Mouse (Mus musculus): Measurements from ENCODE around the gene Dip2b. TPM values are rescaled to one million over a fixed set of nuclear protein-coding genes. Genes with fewer than 3 reads are reported as not detected.

Dip2b gene
- polyA plus RNA-seq, 1 experiment from 2014 or later = 20.7 TPM

GRCm38 (mm10) chr15:100265586-100266325, 227.3 kb downstream of the Dip2b start:
- peaks cover 5% of the 10 kb centered on the region for H3K36me3 ChIP-seq (ENCODE audit: control insufficient read depth, insufficient read depth, low read length)
- no peak overlapping the region for H3K27ac ChIP-seq (ENCODE audit: low read depth, low read length)
- no peak for ATAC-seq (ENCODE audit: low FRiP score, low TSS enrichment)
- H3K9me3 ChIP-seq (ENCODE audit: control insufficient read depth, low read length) = no peaks in the 10 kb centered on the region
- no peak overlapping the region for H3K4me2 ChIP-seq (replicated peaks; ENCODE audit: low read depth, low read length)
- H3K4me3 ChIP-seq (ENCODE audit: low read length) = no peak overlapping the region
- no peaks in the 10 kb centered on the region for H3K27me3 ChIP-seq (ENCODE audit: control insufficient read depth, insufficient read depth, low read length)
- H3K4me1 ChIP-seq (ENCODE audit: control insufficient read depth, insufficient read depth, low read length) = no peaks in the 10 kb centered on the region
- no peak overlapping the region for H3K9ac ChIP-seq (ENCODE audit: low read depth, low read length)
- 87% methylated on average over 4 of the region's 5 CpGs for WGBS

- H3K27me3 ChIP-seq (ENCODE audit: control insufficient read depth, insufficient read depth, low read length) = no peaks in the 10 kb centered on the region
- no peak overlapping the region for H3K27ac ChIP-seq (ENCODE audit: low read depth, low read length)
- H3K4me3 ChIP-seq (ENCODE audit: low read length) = no peak overlapping the region
- WGBS = 68% methylated on average over 2 of the region's 2 CpGs
- ATAC-seq (ENCODE audit: low FRiP score, low TSS enrichment) = no peak
- no peaks in the 10 kb centered on the region for H3K9me3 ChIP-seq (ENCODE audit: control insufficient read depth, low read length)
- H3K9ac ChIP-seq (ENCODE audit: low read depth, low read length) = no peak overlapping the region
- no peak overlapping the region for H3K4me2 ChIP-seq (replicated peaks; ENCODE audit: low read depth, low read length)
- no peaks in the 10 kb centered on the region for H3K4me1 ChIP-seq (ENCODE audit: control insufficient read depth, insufficient read depth, low read length)
- no peaks in the 10 kb centered on the region for H3K36me3 ChIP-seq (ENCODE audit: control insufficient read depth, insufficient read depth, low read length)
Observed at GRCm38 (mm10) chr15:100268916-100269315, 230.5 kb downstream of the Dip2b start.

Other genes starting within 250 kb of the Dip2b start
- gene Lima1, start 163.2 kb upstream of the Dip2b start, polyA plus RNA-seq (2014; fragmentation: Nextera tagmentation; extraction: Ambion mirVana) = 23.4 and 43.5 TPM in 2 replicates
- gene Fam186a, start 71.6 kb upstream of the Dip2b start, polyA plus RNA-seq (2014; fragmentation: Nextera tagmentation; extraction: Ambion mirVana) = not detected in 2 replicates
- gene Larp4, start 68.6 kb upstream of the Dip2b start, polyA plus RNA-seq (2014; fragmentation: Nextera tagmentation; extraction: Ambion mirVana) = 33.3 and 49.3 TPM in 2 replicates
- 48.4 and 57.8 TPM in 2 replicates for gene Atf1, start 189.2 kb downstream of the Dip2b start, polyA plus RNA-seq (2014; fragmentation: Nextera tagmentation; extraction: Ambion mirVana)
- not detected in 2 replicates for gene Tmprss12, start 242.2 kb downstream of the Dip2b start, polyA plus RNA-seq (2014; fragmentation: Nextera tagmentation; extraction: Ambion mirVana)